Mouse (Mus musculus) lung, adult 2 months (tissue): Measurements from ENCODE around the gene Bicdl1.

Experiments
- CTCF ChIP-seq: fragments of 200-500 bp; IDR thresholded peaks from 2 replicates; pipeline ENCODE4 v1.5.1; 2011; ENCODE audit warnings: mild to moderate bottlenecking, low read length, control low read depth; ENCODE audit not compliant: insufficient read depth
- POLR2A ChIP-seq: fragments of 200-500 bp; IDR thresholded peaks from 2 replicates; pipeline ENCODE4 v1.6.1; 2011; ENCODE audit warnings: low read depth, mild to moderate bottlenecking, control low read depth, low read length, borderline replicate concordance; ENCODE audit errors: extremely low read depth

DNA sequence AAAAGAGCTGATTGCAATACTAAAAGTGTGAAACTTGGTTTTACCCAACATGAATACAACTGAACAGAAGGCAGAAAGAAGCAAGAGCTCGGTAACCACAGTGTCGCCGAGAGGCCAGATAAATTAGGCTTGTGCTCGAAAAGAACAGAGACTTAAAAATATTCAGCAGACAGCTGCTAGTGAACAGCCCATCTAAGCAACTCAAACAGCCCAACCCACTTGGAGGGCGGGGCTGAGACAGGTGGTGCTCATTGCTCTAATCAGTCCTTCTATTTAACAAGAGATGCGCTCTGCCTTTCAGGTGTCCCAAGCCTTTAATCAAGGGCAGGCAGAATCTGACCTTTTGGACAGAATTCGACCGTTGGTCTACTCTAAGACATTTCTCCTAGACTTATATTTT is 4.8 kb downstream of the Bicdl1 start:
- TF ChIP-seq POLR2A, result no peak
- TF ChIP-seq CTCF, result no peak
